Mouse (Mus musculus) naive thymus-derived CD4-positive, alpha-beta T cell, adult 5 months (primary cell): ENCODE data around the gene Tcl1b2. TPM values are rescaled to one million over a fixed set of nuclear protein-coding genes. Genes with fewer than 3 reads are reported as not detected.

Source experiments
- polyA plus RNA-seq: library from polyadenylated mRNA; unstranded; fragments of 100-300 nt; shearing (Covaris generic); gene quantifications from one replicate; pipeline ENCODE4 v1.2.1, GENCODE M21; 2017

Tcl1b2 gene
- not detected for polyA plus RNA-seq

GRCm38 (mm10) chr12:105145714-105146113 is at the start of gene Tcl1b2:
TSS of gene Tcl1b2 (plus strand) at chr12:105146014.

GRCm38 (mm10) chr12:105159390-105159789 is 13.6 kb downstream of the Tcl1b2 start, which contains the start of gene Tcl1b1:
TSS of gene Tcl1b1 (plus strand) at chr12:105159690.

GRCm38 (mm10) chr12:105176044-105176443 is 30.2 kb downstream of the Tcl1b2 start, which contains the start of gene Tcl1b5:
TSS of gene Tcl1b5 (plus strand) at chr12:105176344.

GRCm38 (mm10) chr12:105190743-105191142 is 44.9 kb downstream of the Tcl1b2 start, which contains the start of gene Tcl1b3:
TSS of gene Tcl1b3 (plus strand) at chr12:105191043.

GRCm38 (mm10) chr12:105201657-105202056 is 55.8 kb downstream of the Tcl1b2 start, which contains the start of gene Tcl1b4:
TSS of gene Tcl1b4 (plus strand) at chr12:105201957.

Other genes starting within 250 kb of the Tcl1b2 start
- 3.2 TPM for gene Syne3, start 136.2 kb upstream of the Tcl1b2 start, polyA plus RNA-seq
- 63.7 TPM for gene Glrx5, start 113.3 kb upstream of the Tcl1b2 start, polyA plus RNA-seq
- not detected for gene Tcl1b1, start 13.7 kb downstream of the Tcl1b2 start, polyA plus RNA-seq
- gene Tcl1b5, start 30.3 kb downstream of the Tcl1b2 start, polyA plus RNA-seq, result not detected
- gene Tcl1b3, start 45.0 kb downstream of the Tcl1b2 start, polyA plus RNA-seq, result not detected
- gene Tcl1b4, start 55.9 kb downstream of the Tcl1b2 start, polyA plus RNA-seq, result not detected
- not detected for gene Tcl1, start 76.8 kb downstream of the Tcl1b2 start, polyA plus RNA-seq
- gene Tunar, start 187.9 kb downstream of the Tcl1b2 start, polyA plus RNA-seq, result not detected